Mouse (Mus musculus) hindbrain, embryonic 14.5 days (tissue): ENCODE data around the gene Tgm3. TPM values are rescaled to one million over a fixed set of nuclear protein-coding genes. Genes with fewer than 3 reads are reported as not detected.

ENCODE experiments used
- ATAC-seq: fragments of 200-750 bp; cut with Nextera tagmentation; 2 replicates; pipeline ENCODE4 v1.8.0; 2017; ENCODE audit warnings: moderate number of reproducible peaks, mild to moderate bottlenecking, moderate TSS enrichment, moderate library complexity; ENCODE audit not compliant: low FRiP score
- DNase-seq: peaks from one replicate; pipeline ENCODE4 v3.0.0-alpha.2; 2015; ENCODE audit warnings: low spot score
- H3K27ac ChIP-seq: fragments of 300-500 bp; sonication (generic); 2 replicates; pipeline ENCODE4 v1.5.1; 2014; ENCODE audit warnings: mild to moderate bottlenecking, moderate library complexity
- H3K27me3 ChIP-seq: fragments of 300-500 bp; sonication (generic); 2 replicates; pipeline ENCODE4 v1.6.1; 2014; ENCODE audit warnings: mild to moderate bottlenecking, low read length, mixed read lengths; ENCODE audit not compliant: control insufficient read depth, insufficient read depth
- H3K36me3 ChIP-seq: fragments of 300-500 bp; sonication (generic); replicated peaks from 2 replicates; pipeline ENCODE4 v1.6.1; 2014; ENCODE audit not compliant: control insufficient read depth, insufficient read depth
- H3K4me1 ChIP-seq: fragments of 300-500 bp; sonication (generic); replicated peaks from 2 replicates; pipeline ENCODE4 v1.6.1; 2014; ENCODE audit warnings: antibody characterized with exemption, low read length, mixed read lengths; ENCODE audit not compliant: control insufficient read depth, insufficient read depth
- H3K4me2 ChIP-seq: fragments of 300-500 bp; sonication (generic); replicated peaks from 2 replicates; pipeline ENCODE4 v1.6.1; 2014; ENCODE audit warnings: mild to moderate bottlenecking, moderate library complexity
- H3K4me3 ChIP-seq: fragments of 300-500 bp; sonication (generic); replicated peaks from 2 replicates; pipeline ENCODE4 v1.5.1; 2014; ENCODE audit warnings: mild to moderate bottlenecking, low read length
- H3K9ac ChIP-seq: fragments of 300-500 bp; sonication (generic); 2 replicates; pipeline ENCODE4 v1.6.1; 2014
- H3K9me3 ChIP-seq: fragments of 300-500 bp; sonication (generic); 2 replicates; pipeline ENCODE4 v1.6.1; 2016; ENCODE audit warnings: low read length; ENCODE audit not compliant: control insufficient read depth
- WGBS: fragments of 180-500 bp; shearing (Covaris S2); extraction: QIAGEN DNeasy Blood & Tissue Kit; methylation state at CpG from one replicate; pipeline ENCODE4 v1.1.7; 2014; 5-methylcytosine and 5-hydroxymethylcytosine counted together
- polyA plus RNA-seq: library from polyadenylated mRNA; unstranded; fragments of >200 nt; fragmentation: Nextera tagmentation; extraction: Ambion mirVana; gene quantifications from 2 replicates; pipeline ENCODE4 v1.2.1, GENCODE M21; 2014

Tgm3 gene
- polyA plus RNA-seq, result 0.05 TPM in 1 of 2 replicates, not detected in the other

DNA sequence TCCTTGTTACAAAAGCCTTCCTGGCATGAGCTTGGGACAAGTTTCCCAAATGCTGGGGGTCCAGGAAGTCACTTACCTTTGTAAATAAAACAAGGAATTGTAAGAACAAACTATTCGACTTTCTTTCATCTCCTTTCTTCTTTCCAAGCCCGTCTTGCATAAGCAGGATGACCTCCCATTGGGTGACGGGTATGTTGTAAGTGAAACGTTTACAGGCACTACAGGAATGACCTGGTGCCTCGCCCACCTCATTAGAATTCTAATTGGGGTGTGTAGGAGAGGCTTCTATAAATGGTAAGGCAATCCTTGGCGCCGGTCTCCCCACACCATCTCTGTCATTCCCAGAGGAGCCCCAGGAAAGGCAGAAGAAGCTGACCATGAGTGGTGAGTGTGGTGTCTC lies at the start of gene Tgm3:
TSS of gene Tgm3 (plus strand) at position 324 of the 400 bp plus-strand sequence.
- H3K4me3 ChIP-seq, result no peak within 1 kb of the TSS

DNA sequence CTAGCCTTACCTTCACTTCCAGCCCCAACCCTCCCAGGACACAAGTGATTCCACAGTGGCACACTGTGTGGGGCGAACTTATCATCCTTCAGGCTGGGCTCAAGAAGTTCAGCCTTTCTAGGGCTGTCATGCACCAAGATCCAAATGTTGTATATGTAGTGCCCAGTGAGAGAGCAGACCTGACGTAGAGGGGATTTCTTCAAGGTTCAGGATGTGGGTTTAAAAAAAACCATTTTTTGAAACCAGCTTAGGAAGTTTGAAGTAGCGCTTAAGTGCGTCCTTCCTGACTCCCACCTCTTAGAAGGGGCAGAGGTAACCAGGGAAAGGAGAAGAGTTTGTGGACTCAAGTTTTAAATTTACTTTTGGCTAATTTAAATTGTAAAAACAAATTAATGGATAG lies 31.5 kb upstream of the Tgm3 start:
- 90% methylated on average over 4 of the region's 4 CpGs for WGBS
- Histone ChIP-seq H3K9me3 (no peaks in the 10 kb centered on the region), H3K4me3 (no peak overlapping the region), H3K9ac (no peak overlapping the region), H3K4me2 (no peak overlapping the region), H3K27ac (no peak overlapping the region), H3K36me3 (no peaks in the 10 kb centered on the region), H3K27me3 (no peaks in the 10 kb centered on the region), H3K4me1 (no peaks in the 10 kb centered on the region)
- DNase-seq (no peak), ATAC-seq (no peak)

More for the DNA sequence above, at the start of gene Tgm3:
- WGBS, result 37% methylated on average over 7 of the region's 7 CpGs
- Histone ChIP-seq H3K27me3 (no peaks in the 10 kb centered on the region), H3K9ac (no peak within 1 kb of the TSS), H3K4me2 (no peak within 1 kb of the TSS), H3K4me1 (no peaks in the 10 kb centered on the region), H3K27ac (no peak within 1 kb of the TSS), H3K9me3 (no peaks in the 10 kb centered on the region), H3K36me3 (no peaks in the 10 kb centered on the region)
- DNase-seq, result no peak
- ATAC-seq, result no peak

- Histone ChIP-seq H3K4me3 (no peak overlapping the region), H3K4me1 (no peaks in the 10 kb centered on the region), H3K9ac (no peak overlapping the region), H3K9me3 (no peaks in the 10 kb centered on the region), H3K27me3 (no peaks in the 10 kb centered on the region), H3K36me3 (no peaks in the 10 kb centered on the region), H3K27ac (no peak overlapping the region), H3K4me2 (no peak overlapping the region)
- ATAC-seq (no peak), DNase-seq (no peak)
- 80% methylated on average over 6 of the region's 6 CpGs for WGBS
Measured at GRCm38 (mm10) chr2:129987527-129988045, 24.6 kb upstream of the Tgm3 start.

DNA sequence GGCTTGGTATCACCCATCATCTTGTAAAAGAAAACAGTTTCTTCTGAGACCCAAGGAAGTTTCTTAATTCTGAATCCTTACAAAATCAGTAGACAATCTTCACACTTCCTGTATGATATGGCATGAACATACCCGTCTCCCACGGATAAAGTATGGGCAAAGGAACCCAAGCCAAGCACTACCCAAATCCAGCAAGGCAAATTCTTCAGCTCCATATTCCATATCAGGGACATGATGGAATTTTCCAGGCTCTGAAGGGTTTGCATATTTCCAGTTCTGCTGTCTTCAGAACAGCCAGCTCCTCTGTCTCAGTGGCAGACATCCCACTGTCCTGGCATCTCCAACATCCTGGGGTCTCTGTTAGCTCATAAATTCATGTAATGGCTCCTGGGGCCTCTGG lies 22.5 kb upstream of the Tgm3 start:
- no peak overlapping the region for H3K4me2 ChIP-seq
- no peaks in the 10 kb centered on the region for H3K9me3 ChIP-seq
- H3K9ac ChIP-seq, result no peak overlapping the region
- no peak overlapping the region for H3K27ac ChIP-seq
- DNase-seq (no peak), ATAC-seq (no peak)
- H3K4me1 ChIP-seq, result no peaks in the 10 kb centered on the region
- H3K4me3 ChIP-seq, result no peak overlapping the region
- no peaks in the 10 kb centered on the region for H3K36me3 ChIP-seq
- no peaks in the 10 kb centered on the region for H3K27me3 ChIP-seq
- 94% methylated on average over 2 of the region's 2 CpGs for WGBS

- Histone ChIP-seq H3K36me3 (no peaks in the 10 kb centered on the region), H3K27me3 (no peaks in the 10 kb centered on the region), H3K4me2 (no peak overlapping the region), H3K4me3 (no peak overlapping the region), H3K9me3 (no peaks in the 10 kb centered on the region), H3K4me1 (no peaks in the 10 kb centered on the region), H3K27ac (no peak overlapping the region), H3K9ac (no peak overlapping the region)
- DNase-seq (no peak), ATAC-seq (no peak)
- 82% methylated on average over 3 of the region's 3 CpGs for WGBS
Measured at GRCm38 (mm10) chr2:129994468-129994867, 17.7 kb upstream of the Tgm3 start.

- DNase-seq (no peak), ATAC-seq (no peak)
- H3K9ac ChIP-seq, result no peak overlapping the region
- no peaks in the 10 kb centered on the region for H3K36me3 ChIP-seq
- no peaks in the 10 kb centered on the region for H3K27me3 ChIP-seq
- no peaks in the 10 kb centered on the region for H3K4me1 ChIP-seq
- H3K4me3 ChIP-seq, result no peak overlapping the region
- H3K27ac ChIP-seq, result no peak overlapping the region
- H3K9me3 ChIP-seq, result no peaks in the 10 kb centered on the region
- no peak overlapping the region for H3K4me2 ChIP-seq
- WGBS, result 67% methylated on average over 7 of the region's 7 CpGs
Measured at GRCm38 (mm10) chr2:129998476-129998875, 13.7 kb upstream of the Tgm3 start.

DNA sequence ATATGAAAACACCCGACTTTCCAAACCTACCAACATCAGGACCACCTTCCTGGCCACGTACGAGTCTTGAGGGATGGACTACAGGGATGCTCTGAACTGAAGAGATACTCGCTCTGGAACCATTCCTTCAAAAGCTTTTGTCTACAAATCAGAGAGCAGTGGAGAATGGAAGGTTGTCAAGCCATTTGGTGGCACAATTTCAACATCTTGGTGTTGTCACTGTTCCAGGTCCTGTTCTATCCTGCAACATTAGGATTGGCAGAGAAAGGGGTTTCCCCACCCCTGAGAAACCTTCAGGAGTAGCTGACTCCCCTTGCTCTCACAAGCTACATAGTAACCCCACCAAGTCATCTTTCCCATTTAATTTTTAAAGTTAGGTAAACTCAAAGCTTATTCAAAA lies 12.9 kb upstream of the Tgm3 start:
- Histone ChIP-seq H3K4me1 (no peaks in the 10 kb centered on the region), H3K27me3 (no peaks in the 10 kb centered on the region), H3K4me3 (no peak overlapping the region), H3K9ac (no peak overlapping the region), H3K4me2 (no peak overlapping the region), H3K9me3 (no peaks in the 10 kb centered on the region), H3K36me3 (no peaks in the 10 kb centered on the region), H3K27ac (no peak overlapping the region)
- no peak for ATAC-seq
- DNase-seq, result no peak
- 83% methylated on average over 4 of the region's 4 CpGs for WGBS

- DNase-seq (no peak), ATAC-seq (no peak)
- no peak overlapping the region for H3K9ac ChIP-seq
- no peak overlapping the region for H3K4me3 ChIP-seq
- H3K4me1 ChIP-seq, result no peaks in the 10 kb centered on the region
- WGBS, result 97% methylated on average over 3 of the region's 3 CpGs
- no peaks in the 10 kb centered on the region for H3K27me3 ChIP-seq
- H3K27ac ChIP-seq, result no peak overlapping the region
- H3K36me3 ChIP-seq, result no peaks in the 10 kb centered on the region
- H3K4me2 ChIP-seq, result no peak overlapping the region
- no peaks in the 10 kb centered on the region for H3K9me3 ChIP-seq
Measured at GRCm38 (mm10) chr2:130000601-130001000, 11.5 kb upstream of the Tgm3 start.

DNA sequence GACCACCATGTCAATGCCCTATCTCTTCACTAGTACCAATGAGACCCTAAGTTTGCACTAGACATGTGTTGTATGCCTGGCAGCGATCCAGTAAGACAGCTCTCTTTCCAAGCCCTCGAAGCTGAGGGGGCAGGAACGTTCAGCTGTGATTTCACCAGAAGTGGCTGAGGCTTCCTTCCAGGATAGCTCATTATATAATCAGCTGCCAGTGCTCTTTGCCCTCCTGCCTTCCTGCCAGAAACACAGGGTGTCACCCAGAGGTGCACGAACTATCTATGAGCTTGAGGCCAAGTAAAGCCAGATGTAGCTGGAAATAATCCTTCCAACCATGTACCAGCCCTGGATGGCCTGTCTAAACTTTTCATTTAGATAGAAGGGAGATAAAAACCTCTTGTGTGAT lies 8.1 kb upstream of the Tgm3 start:
- H3K9ac ChIP-seq, result no peak overlapping the region
- no peaks in the 10 kb centered on the region for H3K27me3 ChIP-seq
- ATAC-seq (no peak), DNase-seq (no peak)
- H3K36me3 ChIP-seq, result no peaks in the 10 kb centered on the region
- H3K4me2 ChIP-seq, result no peak overlapping the region
- H3K27ac ChIP-seq, result no peak overlapping the region
- 67% methylated on average over 4 of the region's 4 CpGs for WGBS
- no peaks in the 10 kb centered on the region for H3K9me3 ChIP-seq
- no peak overlapping the region for H3K4me3 ChIP-seq
- H3K4me1 ChIP-seq, result no peaks in the 10 kb centered on the region

DNA sequence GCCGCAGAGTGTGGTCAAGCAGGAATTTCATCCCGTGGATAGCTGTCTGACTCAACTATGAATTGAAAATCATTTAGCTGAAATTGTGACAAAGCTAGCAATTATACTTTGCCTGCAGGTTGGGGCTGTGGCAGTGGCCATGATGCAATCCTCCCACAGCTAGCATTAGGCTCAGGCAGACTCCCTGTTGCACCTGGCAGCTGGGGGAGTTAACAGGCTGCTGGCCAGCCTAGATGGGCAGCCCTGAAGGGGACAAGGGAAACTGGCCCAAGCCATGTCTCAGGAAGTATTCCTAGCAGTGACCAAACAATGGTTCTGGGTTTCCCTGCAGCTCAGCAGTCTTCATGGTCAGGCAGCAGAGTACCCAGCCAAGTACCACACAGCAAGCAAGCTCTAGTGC lies 2.8 kb upstream of the Tgm3 start:
- no peak for DNase-seq
- Histone ChIP-seq H3K9me3 (no peaks in the 10 kb centered on the region), H3K36me3 (no peaks in the 10 kb centered on the region), H3K4me2 (no peak overlapping the region), H3K27me3 (no peaks in the 10 kb centered on the region), H3K27ac (no peak overlapping the region), H3K4me3 (no peak overlapping the region), H3K9ac (no peak overlapping the region), H3K4me1 (no peaks in the 10 kb centered on the region)
- ATAC-seq, result no peak
- 88% methylated on average over 2 of the region's 2 CpGs for WGBS
